Mouse (Mus musculus) layer of hippocampus, adult 9-11 months (tissue): ENCODE results near the gene Opcml.

Experiments
- DNase-seq: peaks from one replicate; pipeline ENCODE4 v3.0.0; 2022

Gene Opcml

DNA sequence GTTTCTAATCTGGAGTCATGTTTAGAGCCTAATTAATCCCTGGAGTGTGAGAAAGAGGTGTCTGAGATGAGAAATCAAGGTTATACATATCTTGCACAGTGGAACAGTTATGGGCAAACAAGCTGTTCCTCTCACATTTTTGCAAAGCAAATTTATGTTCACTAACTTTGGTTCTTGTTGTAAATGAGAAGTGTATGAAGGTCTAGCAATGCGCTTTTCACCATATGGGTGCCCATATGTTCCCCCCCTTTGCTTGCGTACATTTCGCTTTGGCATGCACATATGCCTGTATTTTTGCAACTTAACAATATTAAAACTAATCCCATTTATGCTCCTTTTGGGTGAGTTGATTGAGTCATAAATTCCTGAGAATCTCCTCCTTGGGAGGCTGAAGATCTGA lies 1031.5 kb downstream of the Opcml start:
- peak; percentile 81 for DNase-seq

DNA sequence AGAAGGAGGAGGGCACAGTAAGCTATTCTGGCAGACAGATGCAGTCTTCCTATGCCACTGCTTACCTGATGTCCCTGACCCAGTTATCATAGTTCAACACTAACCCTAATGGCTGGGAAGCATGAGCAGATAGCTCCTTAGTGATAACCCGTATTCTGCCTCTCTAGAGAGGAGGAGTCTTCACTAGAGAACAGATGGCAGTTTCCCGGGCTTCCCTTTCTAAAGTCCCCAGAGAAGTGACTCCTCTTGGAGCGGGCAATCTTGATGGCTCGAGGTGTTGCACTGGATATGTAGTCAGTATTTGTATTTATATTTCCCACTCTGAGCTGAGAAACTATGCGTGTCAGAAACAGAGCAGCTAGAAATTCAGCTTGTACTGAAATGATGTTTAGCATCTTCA lies 1031.9 kb downstream of the Opcml start:
- no peak for DNase-seq

DNA sequence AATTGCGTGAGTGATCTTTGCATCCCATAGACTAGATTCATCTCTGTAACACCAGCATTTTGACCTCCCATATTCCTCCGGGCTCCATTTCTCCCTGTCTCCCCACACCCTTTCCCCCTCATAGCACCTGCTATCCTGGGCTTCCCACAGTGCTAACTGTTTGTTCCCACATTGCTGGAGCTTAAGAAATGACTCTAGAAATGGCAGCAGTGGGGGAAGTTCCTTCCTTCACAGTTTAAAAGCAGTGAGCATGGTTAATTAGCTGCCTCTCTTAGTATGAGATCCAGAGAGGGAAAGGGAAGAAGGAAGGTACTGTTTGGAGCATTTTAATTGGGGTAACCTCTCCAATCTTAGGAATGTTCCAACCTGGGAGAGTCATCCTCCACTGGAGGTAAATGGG lies 1035.2 kb downstream of the Opcml start:
- DNase-seq, result peak; percentile 5

DNA sequence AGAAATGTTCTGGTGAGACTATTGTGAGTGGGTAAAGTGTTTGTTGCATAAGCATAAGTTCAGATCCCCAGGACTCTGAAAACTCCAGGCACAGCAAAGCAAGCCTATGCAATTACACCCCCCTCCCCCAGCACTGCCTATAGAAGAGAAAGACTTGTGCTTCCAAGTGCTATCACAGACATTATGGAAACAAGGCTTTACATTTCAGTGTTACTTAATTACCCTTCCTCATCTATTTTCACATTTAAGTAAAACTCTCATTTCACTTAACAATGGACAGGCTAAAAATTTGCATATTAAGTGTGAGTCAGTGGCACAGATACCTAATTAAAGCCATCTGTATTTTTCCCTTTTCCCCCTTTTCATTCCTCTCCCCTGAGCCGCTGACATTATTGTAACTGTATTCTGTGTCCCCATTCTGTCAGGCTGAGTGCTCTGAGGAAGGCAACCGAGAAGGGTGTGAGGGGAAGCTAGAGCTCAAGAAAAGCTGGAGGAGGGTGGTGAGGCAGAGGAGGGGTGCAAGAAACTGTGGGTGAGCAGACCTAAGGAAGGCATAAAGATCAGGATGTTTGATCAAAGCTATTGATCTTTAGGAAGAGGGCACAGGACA lies 1055.5 kb downstream of the Opcml start:
- no peak for DNase-seq

DNA sequence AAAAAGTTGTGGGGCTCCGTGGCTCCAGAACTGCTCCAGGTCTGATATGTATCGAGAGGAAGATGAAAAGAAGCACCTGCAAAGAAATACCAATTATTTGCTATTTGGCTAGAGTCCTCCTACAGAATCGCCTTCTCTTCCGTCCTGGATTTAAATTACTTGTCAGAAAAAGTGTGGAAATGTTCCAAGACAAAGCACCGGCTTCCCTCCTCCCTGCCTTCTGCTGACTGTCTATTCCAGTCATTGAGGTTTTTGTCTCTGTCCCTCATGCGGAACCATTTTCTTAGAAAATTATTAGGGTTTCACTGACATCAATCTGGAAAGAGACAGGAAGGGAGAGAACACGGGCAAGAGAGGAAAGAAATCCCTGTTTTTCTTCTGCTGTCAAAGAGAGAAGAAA lies 1065.3 kb downstream of the Opcml start:
- DNase-seq, result no peak

DNA sequence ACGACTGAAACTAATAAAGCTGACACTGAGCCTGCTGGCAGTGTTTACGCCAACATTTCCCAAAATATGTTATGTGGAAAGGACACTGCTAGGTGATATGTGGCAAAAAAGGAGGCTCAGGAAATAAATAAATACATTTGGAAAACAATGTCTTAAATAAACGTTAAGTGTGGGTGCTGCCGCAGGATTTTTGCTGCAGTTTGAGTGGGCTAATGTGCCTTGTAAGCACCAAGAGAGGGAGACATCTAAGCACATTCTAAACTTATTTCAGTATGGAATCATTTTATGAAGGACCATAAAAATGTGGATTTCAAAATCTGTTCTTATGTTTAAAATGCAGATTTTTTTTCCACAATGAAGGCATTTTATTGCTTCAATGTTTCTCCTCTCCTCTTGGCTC lies 1071.4 kb downstream of the Opcml start:
- DNase-seq, result no peak

DNA sequence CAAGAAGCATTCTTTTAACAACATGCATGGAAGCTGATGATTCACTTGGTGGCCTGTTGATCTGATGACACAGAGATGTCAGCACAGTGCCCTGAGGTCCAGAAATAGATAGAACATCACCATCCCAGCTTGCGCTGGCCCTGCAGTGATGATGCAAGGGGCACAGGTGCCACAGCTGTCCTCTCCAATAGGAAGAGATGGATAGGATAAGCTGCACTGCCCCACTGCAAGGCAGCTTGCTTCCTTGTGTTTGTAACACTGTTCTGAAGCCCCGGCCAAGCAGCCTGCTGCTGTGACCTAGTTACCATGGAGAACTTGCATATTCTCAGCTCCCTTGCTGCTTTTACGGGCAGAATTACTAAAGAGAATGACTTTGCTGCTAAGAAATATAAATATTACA lies 1076.7 kb downstream of the Opcml start:
- peak; percentile 23 for DNase-seq

DNA sequence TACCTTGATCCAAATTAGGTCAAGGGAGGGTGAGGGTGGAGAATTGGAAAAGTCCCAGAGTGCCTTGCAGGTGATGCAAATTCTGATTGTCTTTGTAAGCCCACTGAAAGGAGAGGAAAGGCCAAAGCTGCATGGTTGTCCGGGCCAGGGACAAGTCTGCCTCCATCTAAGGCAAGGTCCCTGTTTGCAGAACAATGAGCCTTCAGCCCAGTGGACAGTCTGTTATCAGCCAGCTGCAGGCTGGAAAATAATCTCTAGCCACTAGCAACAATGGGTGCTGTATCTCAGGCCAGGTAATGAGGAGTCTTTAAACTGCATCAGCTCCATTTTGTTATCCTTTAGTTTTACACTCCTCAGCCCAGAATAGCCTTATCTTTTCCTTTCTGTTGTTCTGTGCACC lies 1079.9 kb downstream of the Opcml start:
- no peak for DNase-seq

DNA sequence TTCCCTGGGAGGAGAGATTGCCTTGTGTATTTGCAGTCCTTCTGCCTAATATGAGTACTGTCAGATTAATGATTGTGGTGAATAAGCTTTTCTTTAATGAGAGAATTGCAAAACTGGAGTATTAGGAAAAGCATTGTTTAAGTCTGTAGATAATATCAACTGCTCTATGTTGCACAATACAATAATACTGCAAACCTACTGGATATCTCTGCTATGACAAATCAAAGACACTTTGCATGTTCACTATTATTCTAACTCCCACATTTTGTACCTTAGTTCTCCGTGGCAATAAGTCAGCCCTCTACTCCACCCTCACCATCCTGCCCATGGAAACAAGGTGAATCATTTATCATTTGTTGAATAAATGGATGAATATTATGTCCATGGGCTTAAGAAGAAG lies 1092.0 kb downstream of the Opcml start:
- no peak for DNase-seq

DNA sequence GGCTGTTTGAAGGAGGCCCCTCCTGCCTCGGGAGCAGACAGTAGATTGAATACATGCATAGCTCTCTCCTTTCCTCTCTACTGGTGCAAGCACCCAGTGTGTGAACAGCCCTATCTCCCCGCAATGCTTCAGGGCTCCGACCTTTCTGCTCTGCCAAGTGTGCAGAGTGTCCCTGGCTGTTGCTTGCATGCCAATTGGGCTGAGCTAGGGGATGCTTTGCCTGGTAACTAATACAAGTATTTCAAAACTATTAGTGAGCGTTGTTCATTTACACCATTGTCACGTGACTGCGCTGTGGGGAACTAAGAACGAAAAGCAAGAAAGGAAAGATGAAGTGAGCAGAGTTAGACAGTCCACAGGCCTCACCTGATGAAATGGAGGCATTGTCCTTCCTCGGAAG lies 1101.0 kb downstream of the Opcml start:
- no peak for DNase-seq

DNA sequence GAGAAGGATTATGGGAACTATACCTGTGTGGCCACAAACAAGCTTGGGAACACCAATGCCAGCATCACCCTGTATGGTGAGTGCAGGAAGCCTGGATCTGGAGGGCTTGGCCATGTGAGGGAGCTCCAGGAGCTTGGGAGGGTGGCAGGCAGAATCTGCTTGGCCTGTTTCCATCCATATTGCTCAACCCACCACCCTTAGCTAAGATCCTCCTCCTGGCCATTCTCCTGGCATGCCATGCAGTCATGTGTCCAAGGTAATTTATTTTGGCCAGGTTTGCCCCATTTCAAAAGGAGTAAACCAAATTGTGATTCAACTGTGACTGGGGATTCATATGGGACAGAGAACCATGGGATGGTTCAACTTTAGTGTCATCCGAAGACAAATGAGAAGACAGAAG lies 1112.7 kb downstream of the Opcml start:
- no peak for DNase-seq

DNA sequence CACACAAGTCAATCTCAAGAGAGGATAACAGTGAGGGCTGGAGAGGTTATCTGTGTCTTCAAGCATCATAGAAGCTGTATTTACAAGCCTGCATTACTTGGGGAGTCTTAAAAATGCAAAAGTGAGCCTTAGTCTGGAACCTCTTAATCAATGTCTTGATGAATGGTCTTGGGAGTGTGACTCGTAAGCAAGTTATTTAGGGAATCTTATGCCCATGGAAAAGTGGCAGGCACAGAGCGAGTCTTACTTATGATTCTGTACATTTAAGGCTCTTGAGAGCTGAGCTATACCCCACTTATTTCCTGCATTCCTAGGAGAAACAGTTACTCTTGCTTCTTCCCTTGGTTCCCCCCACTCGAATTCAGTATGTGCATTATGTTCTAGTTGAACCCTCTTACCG lies 1119.2 kb downstream of the Opcml start:
- DNase-seq, result no peak

DNA sequence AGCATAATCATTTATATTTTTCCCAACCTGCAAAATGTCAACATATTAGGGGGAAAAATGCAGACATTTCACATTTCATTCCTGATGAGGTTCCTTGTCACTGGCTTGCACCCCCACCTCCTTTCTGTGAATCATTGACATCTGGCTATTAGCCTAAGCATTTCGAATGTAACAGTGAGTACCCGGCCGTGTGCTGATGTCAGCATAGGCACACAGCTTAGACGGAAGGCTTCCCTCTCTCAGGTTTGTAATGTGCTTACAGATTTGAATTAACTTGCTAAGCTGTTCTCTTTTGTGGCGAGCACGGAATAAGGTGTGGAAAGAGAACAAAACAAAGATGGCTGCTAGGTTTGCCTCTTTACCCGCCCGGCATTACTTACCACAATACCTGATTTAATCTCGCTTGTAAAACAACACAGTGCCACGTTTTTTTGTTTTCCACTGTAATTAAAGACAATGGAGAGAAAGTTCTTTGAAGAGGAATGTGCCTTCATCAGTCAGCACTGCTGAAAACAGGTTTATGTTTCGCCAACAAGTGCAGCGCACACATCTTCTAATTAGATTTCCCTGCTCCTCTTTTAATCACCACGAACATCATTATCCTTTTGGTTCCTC lies 1121.1 kb downstream of the Opcml start:
- DNase-seq, result no peak

DNA sequence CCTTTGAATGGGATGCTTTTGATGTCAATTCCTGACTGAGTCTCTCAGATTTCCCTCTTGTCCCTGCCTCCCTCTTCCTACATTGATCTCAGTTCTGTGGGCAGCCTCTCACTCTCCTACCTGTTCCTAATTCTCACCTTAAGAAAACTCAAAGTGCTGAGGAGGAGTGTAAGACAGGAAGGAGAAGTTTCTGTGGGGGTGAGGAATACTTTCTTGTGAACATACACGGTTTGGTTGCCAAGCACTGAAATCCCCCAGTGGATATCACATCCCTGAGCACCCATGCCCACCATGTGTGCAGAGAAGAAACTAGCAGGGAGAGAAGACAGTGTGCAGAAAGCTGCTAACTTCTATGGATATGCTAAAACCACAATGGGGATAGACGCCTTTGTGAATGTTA lies 1141.5 kb downstream of the Opcml start:
- DNase-seq, result no peak

DNA sequence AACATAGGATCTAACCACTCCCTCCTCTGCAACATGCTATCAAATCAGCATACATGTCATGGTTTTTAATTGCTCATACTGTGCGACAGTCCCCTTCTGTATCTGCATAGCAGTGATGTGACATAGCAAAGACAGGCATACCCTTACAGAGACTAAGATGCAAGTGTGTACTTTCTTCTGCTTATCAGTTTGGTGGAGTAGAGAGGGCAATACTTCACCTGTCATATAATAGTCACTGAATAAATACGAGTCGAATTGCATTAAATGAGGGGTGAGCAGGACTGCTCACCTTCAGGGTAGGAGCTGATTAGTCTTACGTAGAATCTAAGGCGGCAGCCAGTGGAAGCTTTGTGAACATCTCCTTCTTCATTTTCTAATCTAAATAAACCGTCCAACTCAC lies 1146.6 kb downstream of the Opcml start:
- no peak for DNase-seq

DNA sequence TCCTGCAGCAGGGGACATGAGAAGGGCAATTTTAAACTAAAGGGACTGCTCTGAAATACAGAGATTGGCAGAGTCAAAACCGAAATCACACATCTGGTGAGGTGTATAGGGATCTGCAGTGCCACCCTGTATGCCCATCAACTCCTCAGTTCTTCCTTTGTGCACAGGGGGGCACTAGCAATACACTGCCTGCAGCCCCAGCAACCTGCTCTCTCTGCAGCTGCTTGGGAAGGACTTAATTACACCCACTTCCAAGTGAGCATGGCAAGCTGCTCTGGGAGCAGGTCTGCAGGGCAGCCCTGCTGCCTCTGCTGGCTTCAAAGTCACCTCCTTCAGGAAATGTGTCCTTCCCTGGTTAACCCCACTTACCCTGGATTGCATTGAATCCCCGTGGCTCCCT lies 1147.4 kb downstream of the Opcml start:
- peak; percentile 18 for DNase-seq

DNA sequence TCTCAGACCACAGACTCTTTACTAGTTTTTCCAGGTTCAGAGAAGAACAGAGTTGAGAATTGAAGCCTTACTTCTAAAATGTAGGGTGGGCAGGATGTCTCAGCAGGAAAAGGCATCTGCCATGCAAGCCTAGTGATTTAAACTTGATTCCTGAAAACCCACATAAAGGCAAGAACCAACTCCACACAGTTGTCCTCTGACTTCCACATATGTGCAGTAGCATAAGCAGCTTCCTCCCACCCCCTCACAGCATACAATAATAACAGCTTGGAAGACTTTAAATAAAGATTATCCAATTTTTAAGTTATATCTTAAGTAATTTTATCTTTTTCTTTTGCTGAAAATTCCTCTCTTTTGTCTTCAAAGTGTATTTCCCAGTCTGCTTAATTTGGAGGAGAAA lies 1150.3 kb downstream of the Opcml start:
- peak; percentile 51 for DNase-seq

DNA sequence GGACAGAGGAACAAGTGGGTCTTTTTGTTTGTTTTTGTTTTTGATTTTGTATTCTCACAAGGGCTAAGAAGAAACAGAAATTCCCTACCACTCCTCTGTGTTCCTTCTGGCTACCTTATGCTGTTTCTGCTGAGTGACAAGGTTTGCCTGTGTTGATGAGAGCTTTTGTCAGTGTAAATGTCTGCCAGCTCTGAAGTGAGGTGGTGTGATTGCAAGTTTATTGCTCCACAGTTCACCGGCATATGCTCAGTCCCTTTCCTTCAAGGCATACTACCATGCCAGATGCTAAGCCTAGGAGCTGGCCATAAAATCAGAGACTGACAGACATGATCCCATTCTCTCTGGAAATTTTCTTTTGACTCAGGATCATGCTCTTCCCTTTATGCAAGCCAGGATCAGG lies 1178.9 kb downstream of the Opcml start:
- no peak for DNase-seq
